Mouse (Mus musculus): ENCODE measurements around the gene Lama1.
"Not testable (repeated sequence)": the region's sequence is repeated elsewhere in the genome, so short reads cannot be mapped to it uniquely, and the experiment has no call there.

The Lama1 gene

GRCm38 (mm10) chr17:67722578-67722977, 25.5 kb downstream of the Lama1 start:
- DNase-seq, result no peak

- no peak for DNase-seq
Measured at GRCm38 (mm10) chr17:67723175-67724067, 26.4 kb downstream of the Lama1 start.

GRCm38 (mm10) chr17:67726601-67727000, 29.5 kb downstream of the Lama1 start:
- no peak for DNase-seq

- peak; percentile 46 for DNase-seq
Measured at GRCm38 (mm10) chr17:67728751-67729150, 31.7 kb downstream of the Lama1 start.

- no peak for DNase-seq
Measured at GRCm38 (mm10) chr17:67731096-67731495, 34.0 kb downstream of the Lama1 start.

- DNase-seq, result peak; percentile 28
Measured at GRCm38 (mm10) chr17:67731964-67732363, 34.9 kb downstream of the Lama1 start.

GRCm38 (mm10) chr17:67733516-67733915, 36.5 kb downstream of the Lama1 start:
- no peak for DNase-seq

GRCm38 (mm10) chr17:67735722-67736121, 38.7 kb downstream of the Lama1 start:
- no peak for DNase-seq

- DNase-seq, result not testable (repeated sequence)
Measured at GRCm38 (mm10) chr17:67741229-67741628, 44.2 kb downstream of the Lama1 start.

GRCm38 (mm10) chr17:67764167-67764871, 67.3 kb downstream of the Lama1 start:
- no peak for DNase-seq

GRCm38 (mm10) chr17:67773608-67774007, 76.5 kb downstream of the Lama1 start:
- no peak for DNase-seq

- DNase-seq, result peak; percentile 6
Measured at GRCm38 (mm10) chr17:67776764-67777163, 79.7 kb downstream of the Lama1 start.

- peak; percentile 45 for DNase-seq
Measured at GRCm38 (mm10) chr17:67779812-67780211, 82.8 kb downstream of the Lama1 start.

GRCm38 (mm10) chr17:67791091-67791490, 94.0 kb downstream of the Lama1 start:
- DNase-seq, result no peak

GRCm38 (mm10) chr17:67809171-67809570, 112.1 kb downstream of the Lama1 start:
- no peak for DNase-seq

GRCm38 (mm10) chr17:67813666-67814065, 116.6 kb downstream of the Lama1 start:
- DNase-seq, result no peak

GRCm38 (mm10) chr17:67815720-67816119, 118.7 kb downstream of the Lama1 start:
- no peak for DNase-seq

GRCm38 (mm10) chr17:67816916-67817315, 119.9 kb downstream of the Lama1 start:
- DNase-seq, result no peak

GRCm38 (mm10) chr17:67827431-67827830, 130.4 kb downstream of the Lama1 start:
- no peak for DNase-seq

- DNase-seq, result no peak
Measured at GRCm38 (mm10) chr17:67836146-67836895, 139.3 kb downstream of the Lama1 start.

- DNase-seq, result peak; percentile 77
Measured at GRCm38 (mm10) chr17:67837351-67838090, 140.5 kb downstream of the Lama1 start.

GRCm38 (mm10) chr17:67838948-67839347, 141.9 kb downstream of the Lama1 start:
- DNase-seq, result no peak
